Mouse (Mus musculus) G1E-ER4 (cell line): ENCODE data around the gene Hnrnph1. TPM values are rescaled to one million over a fixed set of nuclear protein-coding genes. Genes with fewer than 3 reads are reported as not detected.

Experiments used
- GATA1 ChIP-seq: IDR thresholded peaks from one replicate; pipeline ENCODE4 v1.8.0; 2012; ENCODE audit warnings: low read length, inconsistent platforms
- polyA plus RNA-seq: library from polyadenylated mRNA; stranded (reverse); fragments of >175 nt; gene quantifications from 2 replicates; pipeline ENCODE4 v1.2.3, GENCODE M21; 2012

Hnrnph1 gene
- polyA plus RNA-seq, 1 experiment: 273 TPM

DNA sequence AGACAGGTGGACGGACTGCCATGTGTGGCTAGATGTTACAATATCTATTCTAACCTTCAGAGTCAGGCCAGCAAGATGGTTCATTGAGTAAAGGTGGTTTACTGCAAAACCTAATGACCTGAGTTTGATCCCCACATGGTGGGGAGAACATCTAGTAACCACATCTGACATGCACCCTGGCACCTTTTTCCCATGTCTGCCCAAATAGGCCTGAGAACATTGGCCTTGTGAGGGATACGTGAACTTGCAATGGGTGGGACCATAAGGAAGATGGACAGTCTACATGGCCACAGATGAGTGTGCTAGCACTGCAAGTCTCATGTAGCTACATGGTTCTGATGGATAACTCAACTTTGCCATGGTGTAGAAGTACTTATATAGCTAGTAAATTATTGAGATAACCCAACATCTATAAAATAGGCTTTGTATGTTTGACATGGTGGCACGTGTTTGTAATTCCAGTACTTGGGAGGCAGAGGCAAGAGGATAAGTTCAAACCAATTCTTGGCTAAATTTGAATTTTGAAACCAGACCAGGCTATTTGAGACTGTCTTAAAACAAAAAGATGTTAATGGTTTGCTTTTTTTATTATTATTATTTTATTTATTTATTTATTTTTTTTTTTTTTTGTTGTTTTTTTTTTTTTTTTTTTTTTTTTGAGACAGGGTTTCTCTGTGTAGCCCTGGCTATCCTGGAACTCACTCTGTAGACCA, 11.6 kb downstream of the Hnrnph1 start:
- TF ChIP-seq GATA1: no peak

DNA sequence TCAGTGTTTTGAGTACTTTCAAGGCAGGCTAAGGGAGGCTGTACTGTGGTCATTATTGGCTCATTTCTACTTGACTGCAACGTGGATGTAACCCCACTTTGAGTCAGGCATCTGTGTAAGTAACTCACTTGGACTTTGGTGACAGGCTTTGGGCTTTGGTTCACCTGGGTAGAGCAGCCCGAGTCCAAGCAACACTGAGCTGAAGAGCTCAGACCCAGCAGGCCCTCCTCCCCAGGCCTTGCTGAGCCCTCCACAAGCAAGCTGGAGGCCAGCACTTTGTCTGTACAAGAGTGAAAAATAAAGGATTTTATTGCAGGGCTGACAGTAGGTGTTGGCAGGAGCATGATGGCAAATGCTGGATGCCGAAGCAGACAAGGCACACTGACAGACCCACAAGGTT, 12.2 kb downstream of the Hnrnph1 start:
- no peak for TF ChIP-seq GATA1

DNA sequence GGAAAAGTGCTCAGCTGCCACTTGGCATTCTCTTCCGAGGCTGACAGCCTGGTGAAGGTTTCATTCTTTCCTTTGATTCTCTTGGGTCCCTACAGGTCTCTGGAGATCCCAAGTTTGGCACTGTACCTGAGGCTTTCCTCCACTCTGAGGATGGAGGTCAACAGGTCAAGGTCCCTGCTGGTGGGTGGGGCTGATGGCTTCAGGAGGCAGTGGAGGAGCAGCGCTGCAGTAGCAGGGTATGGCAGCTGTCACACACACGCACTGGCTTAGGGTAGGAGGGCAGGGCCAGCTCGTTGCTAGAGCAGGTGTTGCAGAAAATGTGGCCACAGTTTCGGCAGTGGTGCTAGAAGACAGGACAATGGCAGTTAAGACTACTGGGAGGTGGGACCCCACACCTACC, 12.8 kb downstream of the Hnrnph1 start:
- TF ChIP-seq GATA1: no peak

DNA sequence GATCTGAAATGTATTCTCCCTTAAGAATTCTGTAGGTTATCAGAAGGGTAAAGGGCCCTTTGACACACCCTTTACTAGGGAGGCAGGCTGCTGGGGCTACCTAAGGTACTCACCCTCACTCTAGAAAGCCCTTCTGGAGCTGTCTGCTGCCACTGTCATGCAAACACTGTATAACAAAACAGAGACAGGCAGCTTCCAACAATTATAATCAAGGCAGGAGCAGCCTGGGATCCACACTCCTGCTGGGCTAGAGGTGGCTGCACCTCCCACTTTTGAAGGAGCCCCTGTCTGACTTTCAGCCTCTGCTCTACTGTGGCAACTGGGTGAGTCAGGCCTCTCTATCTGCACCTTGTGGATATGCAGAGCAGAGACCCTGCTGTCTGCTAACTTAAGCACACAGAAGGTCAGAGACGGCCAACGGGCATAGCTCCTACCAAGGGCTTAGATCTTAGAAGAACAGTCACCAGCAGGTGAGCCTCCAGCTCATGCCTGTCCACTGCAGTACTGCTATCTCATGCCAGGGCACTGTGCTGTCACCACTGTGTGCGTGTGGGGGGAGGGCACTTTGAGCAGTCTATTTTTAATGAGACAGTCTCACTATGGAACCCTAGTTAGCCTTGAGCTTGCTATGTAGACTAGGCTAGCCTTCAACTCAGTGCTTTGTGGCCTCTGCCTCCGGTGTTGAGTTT, 14.6 kb downstream of the Hnrnph1 start:
- TF ChIP-seq GATA1: no peak

DNA sequence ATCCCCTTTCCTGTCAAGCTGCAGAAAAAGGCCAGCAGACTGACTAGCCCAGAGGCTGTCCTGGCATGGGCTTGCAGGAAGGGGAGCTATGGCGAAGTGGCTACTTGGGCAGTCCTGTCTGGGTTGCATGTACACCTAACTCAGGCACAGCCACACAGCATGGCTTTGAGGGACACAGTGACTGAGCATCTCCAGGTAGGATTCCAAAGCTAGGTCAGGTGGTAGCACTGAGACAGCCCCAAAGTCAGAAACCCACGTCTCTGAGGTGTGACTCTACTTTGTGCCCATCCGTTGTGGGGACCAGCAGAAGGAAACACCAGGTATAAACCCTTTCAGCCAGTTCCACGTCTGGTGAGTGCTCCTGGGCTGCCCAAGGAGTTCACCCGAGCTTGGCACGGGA, 16.5 kb downstream of the Hnrnph1 start:
- TF ChIP-seq GATA1: no peak

DNA sequence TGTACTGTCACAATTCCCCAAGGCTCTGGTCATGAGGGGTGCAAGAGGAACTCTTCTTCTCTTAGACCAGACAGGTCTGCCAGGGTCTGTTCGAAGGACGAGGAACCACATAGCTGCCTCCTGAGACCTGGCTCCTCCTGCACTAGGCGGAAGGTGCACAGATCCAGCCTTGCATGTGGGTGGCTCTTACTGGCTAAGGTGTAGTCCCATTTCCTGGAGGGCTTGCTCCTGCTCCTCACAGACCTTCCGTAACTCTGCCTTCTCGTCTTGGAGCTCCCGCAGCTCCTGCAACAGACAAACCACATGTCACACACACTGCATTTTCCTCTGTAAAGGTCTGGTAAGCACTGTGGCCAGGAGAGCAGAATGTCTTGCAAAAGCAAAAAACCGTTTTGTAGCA, 17.9 kb downstream of the Hnrnph1 start:
- TF ChIP-seq GATA1: no peak

DNA sequence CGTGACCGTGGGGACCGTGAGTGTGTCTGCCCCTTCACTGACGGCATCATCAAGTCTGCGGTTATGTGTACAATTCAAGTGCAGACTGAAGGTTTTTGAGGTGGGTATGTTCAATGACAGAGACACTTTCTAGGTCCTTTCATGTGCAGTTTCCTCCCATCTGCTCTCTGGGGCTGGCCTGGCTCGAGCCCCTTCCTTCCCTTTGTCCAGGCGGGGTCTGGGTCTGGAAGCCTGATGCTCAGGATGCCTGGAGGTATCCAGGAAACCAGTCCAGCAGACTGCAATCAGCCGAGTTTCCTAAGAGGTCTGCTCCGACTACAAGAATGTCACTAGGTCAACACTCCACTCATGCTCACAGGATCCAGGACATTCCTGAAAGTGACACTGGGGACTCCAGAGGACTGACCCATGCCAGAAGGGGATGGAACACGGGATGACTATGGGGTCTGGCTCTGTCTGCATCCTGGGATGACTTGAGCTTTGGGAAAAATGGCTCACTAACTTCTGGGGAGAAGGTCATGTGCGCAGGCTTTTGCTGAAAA, 20.0 kb downstream of the Hnrnph1 start:
- TF ChIP-seq GATA1: no peak

DNA sequence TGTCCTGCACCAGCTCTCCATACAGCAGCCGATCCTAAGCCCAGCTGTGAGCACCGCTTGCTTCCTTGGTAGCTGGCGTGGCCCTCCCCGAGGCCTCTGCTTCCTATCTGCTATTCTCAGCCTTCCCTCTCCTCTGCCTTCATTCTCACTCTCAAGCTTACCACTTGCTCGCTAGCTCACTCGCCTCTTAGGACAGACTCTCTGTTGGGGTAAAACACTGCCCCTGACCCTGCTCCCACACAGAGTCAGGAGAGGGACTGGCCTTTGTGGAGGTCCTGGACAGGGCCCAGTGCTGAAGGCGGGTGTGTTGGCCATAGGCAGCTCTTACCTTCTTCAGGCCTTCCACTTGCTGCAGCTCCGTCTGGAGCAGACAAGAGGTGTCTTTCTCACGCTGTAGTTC, 20.5 kb downstream of the Hnrnph1 start:
- no peak for TF ChIP-seq GATA1

DNA sequence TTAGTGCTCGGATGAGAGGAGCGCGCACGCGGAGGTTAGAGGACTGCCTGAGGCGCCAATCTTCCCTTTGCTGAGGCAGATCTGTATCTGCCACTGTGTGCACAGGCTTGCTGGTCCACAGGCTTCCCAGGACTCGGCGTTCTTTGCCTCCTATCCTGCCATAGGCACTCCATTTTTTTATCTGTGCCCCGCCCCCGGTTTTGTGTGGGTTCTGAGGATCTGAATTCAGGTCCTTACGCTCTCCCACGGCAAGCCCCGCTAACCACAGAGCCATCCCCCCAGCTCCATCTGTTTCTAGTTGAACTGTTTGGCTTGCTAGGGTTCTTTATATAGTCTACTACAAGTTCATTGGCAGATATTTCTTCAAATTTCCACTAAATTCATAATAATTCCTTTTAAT, 22.0 kb downstream of the Hnrnph1 start:
- TF ChIP-seq GATA1: no peak

DNA sequence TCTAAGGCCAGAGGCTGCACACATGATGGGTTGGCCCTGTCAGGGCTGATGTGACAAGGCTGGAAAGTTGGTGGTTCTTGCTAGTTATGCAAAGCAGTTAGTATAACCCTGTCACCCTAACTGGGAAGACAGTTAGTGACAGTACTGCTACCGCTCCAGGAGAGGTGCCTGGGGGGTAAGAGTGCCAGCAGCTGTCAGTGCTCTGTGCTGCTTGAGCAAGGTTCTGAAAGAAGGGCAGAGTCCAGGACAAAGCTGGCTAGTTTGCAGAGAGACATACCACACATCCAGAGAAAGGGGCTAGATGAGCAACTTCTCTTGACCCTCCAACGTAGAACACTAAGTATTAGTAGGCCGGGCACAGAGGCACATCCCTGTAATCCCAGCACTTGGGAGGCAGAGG, 25.7 kb downstream of the Hnrnph1 start:
- TF ChIP-seq GATA1: no peak

DNA sequence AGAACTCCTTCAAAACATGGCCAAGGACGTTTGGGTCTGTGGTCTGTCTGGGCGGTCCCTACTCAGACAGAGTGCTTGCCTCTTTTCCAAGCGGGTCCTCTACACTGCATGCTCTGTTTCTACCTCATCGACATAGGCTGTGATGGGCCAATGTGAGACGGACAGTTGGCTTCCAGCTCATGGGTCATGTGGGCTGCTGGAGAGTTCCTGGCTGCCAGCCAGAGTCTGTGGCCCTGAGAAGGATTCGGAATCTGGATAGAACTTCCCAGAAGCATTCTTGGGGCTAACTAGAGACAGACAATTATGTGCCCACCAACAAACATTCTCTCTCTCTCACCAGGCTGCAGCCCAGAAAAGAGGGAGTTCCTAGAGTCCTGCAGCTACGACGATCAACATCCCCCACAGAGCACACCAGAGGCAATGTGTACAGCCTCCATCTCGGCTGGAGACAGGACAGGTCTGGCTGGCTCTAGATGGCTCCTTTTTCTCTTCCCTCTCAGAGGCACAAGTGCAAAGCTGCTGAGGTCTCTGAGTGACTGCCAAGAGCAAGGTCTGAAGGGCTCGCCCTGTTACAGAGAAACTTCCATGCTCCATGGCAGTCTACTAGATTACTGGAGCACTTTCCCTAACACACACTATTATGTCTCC, 26.7 kb downstream of the Hnrnph1 start:
- TF ChIP-seq GATA1: no peak

DNA sequence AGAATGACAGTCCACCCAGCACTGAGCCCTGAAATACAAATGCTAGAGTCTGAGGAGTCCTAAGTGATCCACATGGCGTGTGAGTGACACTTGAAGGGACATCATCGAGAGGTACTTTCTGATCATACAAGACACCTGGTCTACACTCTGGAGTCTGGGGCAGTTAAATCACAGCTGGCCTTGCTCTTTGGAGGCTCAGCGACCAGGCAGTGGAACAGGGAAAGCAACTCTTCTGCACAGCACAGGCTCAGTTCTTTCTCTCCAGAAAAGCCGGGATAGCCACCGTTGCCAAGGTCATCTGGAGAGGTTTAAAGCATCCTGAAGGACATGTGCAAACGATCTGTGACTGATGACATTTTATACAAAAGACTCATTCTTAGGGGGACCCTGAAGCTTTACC, 30.4 kb downstream of the Hnrnph1 start:
- TF ChIP-seq GATA1: no peak

DNA sequence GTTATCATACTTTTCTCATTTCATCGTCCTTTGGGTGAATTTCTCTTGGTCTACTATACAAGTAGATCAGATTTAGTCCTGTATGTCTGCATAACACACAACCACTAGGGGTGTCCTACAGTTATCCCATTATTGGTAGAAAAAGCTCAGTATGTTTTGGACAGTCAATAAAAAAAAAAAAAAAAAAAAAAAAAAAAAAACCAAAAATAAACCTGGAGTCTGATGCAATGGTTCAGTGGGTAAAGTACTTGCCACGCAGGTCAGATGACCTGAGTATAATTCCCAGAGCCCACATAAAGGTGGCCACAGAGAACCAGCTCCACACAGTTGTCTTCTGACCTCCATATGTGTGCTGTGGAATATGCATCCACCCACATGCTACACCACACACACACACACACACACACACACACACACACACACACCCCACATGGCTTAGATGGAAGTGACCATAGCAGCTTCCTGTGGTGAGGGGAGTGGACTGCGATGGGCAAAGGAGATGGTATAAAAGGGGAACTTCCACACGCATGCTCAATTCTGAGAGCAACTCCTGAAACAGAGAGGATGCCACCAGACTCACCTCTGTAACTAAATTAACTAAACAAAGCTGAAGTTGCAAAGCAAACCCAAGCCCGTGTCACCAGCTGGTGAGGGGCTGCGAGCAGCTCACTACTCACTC, 38.9 kb downstream of the Hnrnph1 start:
- TF ChIP-seq GATA1: no peak

DNA sequence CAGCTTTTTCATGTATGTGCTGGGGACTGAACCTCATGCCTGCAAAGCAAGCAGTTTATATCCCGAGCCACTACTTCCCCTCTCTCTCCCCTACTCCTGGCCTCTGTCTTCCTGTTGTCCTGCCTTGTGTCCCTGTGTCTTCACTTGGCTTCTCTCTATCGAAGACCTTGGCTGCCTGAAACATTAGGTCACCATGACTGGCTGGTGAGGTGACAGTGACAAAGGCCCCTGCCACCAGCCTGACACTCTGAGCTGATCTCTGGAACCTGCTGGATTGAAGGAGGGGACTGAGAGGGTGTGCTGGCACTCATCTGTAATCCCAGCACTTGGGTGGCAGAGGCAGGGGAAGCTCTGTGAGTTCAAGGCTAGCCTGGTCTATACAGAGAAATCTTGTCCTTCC, 41.1 kb downstream of the Hnrnph1 start:
- no peak for TF ChIP-seq GATA1

DNA sequence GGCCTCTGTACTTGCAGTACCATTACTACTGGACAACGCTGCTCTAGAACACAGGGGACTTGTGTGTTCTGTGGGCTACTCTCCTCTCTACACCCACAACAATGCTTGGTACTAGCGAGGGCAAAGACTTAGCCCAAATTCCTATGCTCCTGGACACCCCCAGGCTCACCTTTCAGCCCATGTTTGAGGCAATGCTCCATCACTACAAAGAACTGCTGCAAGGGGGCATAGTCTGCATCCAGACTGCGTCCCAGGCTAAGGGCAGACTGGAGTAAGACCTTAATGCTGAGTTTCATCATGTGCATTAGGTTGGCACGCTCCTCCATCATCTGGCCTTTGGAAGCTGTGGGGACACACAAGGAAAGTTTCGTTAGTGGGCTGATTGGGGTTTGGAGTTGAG, 44.7 kb downstream of the Hnrnph1 start:
- TF ChIP-seq GATA1: no peak
